Mouse (Mus musculus) testis, adult 2 months (tissue): ENCODE results near the gene Cpeb1.

Experiments used
- CTCF ChIP-seq: fragments of 200-500 bp; IDR thresholded peaks from 2 replicates; pipeline ENCODE4 v1.5.1; 2012; ENCODE audit warnings: low read depth, mild to moderate bottlenecking, inconsistent platforms, low read length, moderate library complexity; ENCODE audit not compliant: control insufficient read depth, insufficient read depth, insufficient replicate concordance
- POLR2A ChIP-seq: fragments of 200-500 bp; IDR thresholded peaks from 2 replicates; pipeline ENCODE4 v1.6.1; 2012; ENCODE audit warnings: low read depth, mild to moderate bottlenecking, inconsistent platforms, low read length, moderate library complexity; ENCODE audit not compliant: control insufficient read depth

DNA sequence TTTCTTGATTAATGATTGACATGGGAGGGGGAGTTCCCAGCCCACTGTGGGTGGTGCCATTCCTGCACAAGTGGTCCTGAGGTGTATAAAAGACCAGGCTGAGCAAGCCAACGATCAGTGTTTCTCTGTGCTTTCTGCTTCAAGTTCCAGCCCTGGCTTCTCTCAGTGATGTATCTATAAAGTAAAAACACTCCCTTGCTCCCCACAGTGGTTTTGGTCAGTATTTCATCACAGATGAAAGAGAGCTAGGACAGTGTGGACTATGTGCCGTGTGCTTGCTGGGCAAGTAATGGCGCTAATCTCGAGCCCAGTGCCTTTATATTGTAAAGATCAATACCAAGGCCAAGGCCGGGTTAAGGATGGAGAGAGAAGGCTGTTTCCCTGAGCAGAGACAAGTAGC, 133.5 kb downstream of the Cpeb1 start:
- TF ChIP-seq POLR2A = no peak
- TF ChIP-seq CTCF = no peak
